In the genomic region with DNA sequence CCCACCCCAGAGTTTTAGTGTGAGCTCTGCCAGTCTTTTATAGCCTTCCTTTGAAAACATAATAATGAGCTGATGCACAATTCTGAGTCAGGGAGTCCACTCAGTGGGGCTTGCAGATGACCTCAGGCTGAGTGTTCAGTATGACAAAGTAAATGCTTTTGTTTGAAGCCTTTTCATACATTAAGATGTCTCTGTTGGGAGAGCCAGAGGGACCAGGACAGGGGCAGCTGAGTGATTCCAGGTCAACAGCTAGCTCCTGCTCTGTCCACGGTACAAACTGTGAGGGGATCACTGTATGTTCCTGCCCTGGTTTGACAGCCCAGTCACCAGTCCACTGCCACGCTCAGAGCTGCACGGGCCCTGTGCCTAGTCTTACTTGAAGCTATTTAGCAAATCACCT, we compare ENCODE assay signal across 11 mouse cellular contexts. TPM values are rescaled to one million over a fixed set of nuclear protein-coding genes. Genes with fewer than 3 reads are reported as not detected.
DNase-seq lines count a peak whose midpoint lies in the region; ATAC-seq and TF ChIP-seq lines count a peak whose summit lies in the region.
"Had no signal": no experiment of that assay in that cellular context is flagged by ENCODE, and none has a peak within 500 bp of the region (broad histone marks: within the 10 kb centered on the region; RNA-seq: fewer than 3 reads in every experiment).

No protein-coding gene starts in this region.

- peaks cover 53% of the 10 kb centered on the region for H3K4me1 ChIP-seq in forebrain, embryonic 10.5 days
- peaks cover 20% of the 10 kb centered on the region for H3K4me1 ChIP-seq in forebrain, embryonic 16.5 days (replicated peaks; ENCODE audit: control insufficient read depth, insufficient read depth, low read length)
- H3K4me1 ChIP-seq in midbrain, embryonic 10.5 days: peaks cover 52% of the 10 kb centered on the region
- peaks cover 15% of the 10 kb centered on the region for H3K4me1 ChIP-seq in midbrain, embryonic 15.5 days
- peaks cover 61% of the 10 kb centered on the region for H3K4me1 ChIP-seq in limb, embryonic 10.5 days
- 0 out of 2 replicates have a peak, but pooled peaks cover 3% of the 10 kb centered on the region for H3K4me1 ChIP-seq in stomach, postnatal 0 days (replicated peaks; ENCODE audit: control insufficient read depth, insufficient read depth)

- TF ChIP-seq CTCF in stomach, postnatal 0 days (IDR thresholded peaks at IDR 0.05; ENCODE audit: low read depth): no peak

- no peak for TF ChIP-seq EP300 in stomach, postnatal 0 days (optimal IDR thresholded peaks at IDR 0.05)

- DNase-seq in forebrain, embryonic 10.5 days (ENCODE audit: extremely low spot score, low spot score): peak; percentile 47
- peak; percentile 47 for DNase-seq in midbrain, embryonic 10.5 days (ENCODE audit: low spot score)
- peak; percentile 59 for DNase-seq in limb, embryonic 10.5 days (ENCODE audit: low spot score)
- no peak for DNase-seq in stomach, postnatal 0 days (ENCODE audit: low spot score)
- no peak for DNase-seq in cerebellum, postnatal 10 days
- DNase-seq in frontal cortex, adult 2 months (ENCODE audit: extremely low spot score in 1 of 2, low spot score in 1 of 2): no peak
- DNase-seq: B cell, adult 2 months; thymus, adult 18-20 months had no signal

- no peak overlapping the region for H3K9ac ChIP-seq in forebrain, embryonic 16.5 days (replicated peaks; ENCODE audit: low read depth, low read length)
- no peak overlapping the region for H3K9ac ChIP-seq in midbrain, embryonic 15.5 days
- no peak overlapping the region for H3K9ac ChIP-seq in stomach, postnatal 0 days (ENCODE audit: low read length)
- H3K9ac ChIP-seq: liver, embryonic 12.5 days had no signal

- H3K27me3 ChIP-seq in forebrain, embryonic 10.5 days (ENCODE audit: poor library complexity, severe bottlenecking): peaks cover 11% of the 10 kb centered on the region; the same call in 1 of the 2 replicates
- H3K27me3 ChIP-seq in forebrain, embryonic 16.5 days (replicated peaks; ENCODE audit: control insufficient read depth, insufficient read depth, low read length): no peaks in the 10 kb centered on the region
- no peaks in the 10 kb centered on the region for H3K27me3 ChIP-seq in midbrain, embryonic 10.5 days (ENCODE audit: low read depth, poor library complexity, severe bottlenecking)
- H3K27me3 ChIP-seq in midbrain, embryonic 15.5 days (replicated peaks): no peaks in the 10 kb centered on the region
- H3K27me3 ChIP-seq in limb, embryonic 10.5 days (ENCODE audit: low read depth, poor library complexity, severe bottlenecking): no peaks in the 10 kb centered on the region
- H3K27me3 ChIP-seq in stomach, postnatal 0 days (ENCODE audit: control insufficient read depth, insufficient read depth, low read length): no peaks in the 10 kb centered on the region
- H3K27me3 ChIP-seq: liver, embryonic 12.5 days had no signal

- no peaks in the 10 kb centered on the region for H3K9me3 ChIP-seq in forebrain, embryonic 10.5 days
- no peaks in the 10 kb centered on the region for H3K9me3 ChIP-seq in forebrain, embryonic 16.5 days (ENCODE audit: control insufficient read depth, low read length)
- no peaks in the 10 kb centered on the region for H3K9me3 ChIP-seq in midbrain, embryonic 10.5 days (replicated peaks)
- no peaks in the 10 kb centered on the region for H3K9me3 ChIP-seq in midbrain, embryonic 15.5 days
- no peaks in the 10 kb centered on the region for H3K9me3 ChIP-seq in limb, embryonic 10.5 days (replicated peaks)
- no peaks in the 10 kb centered on the region for H3K9me3 ChIP-seq in stomach, postnatal 0 days (ENCODE audit: control insufficient read depth, low read length)
- H3K9me3 ChIP-seq: liver, embryonic 12.5 days had no signal

- no peaks in the 10 kb centered on the region for H3K36me3 ChIP-seq in forebrain, embryonic 10.5 days (replicated peaks)
- no peaks in the 10 kb centered on the region for H3K36me3 ChIP-seq in forebrain, embryonic 16.5 days (ENCODE audit: control insufficient read depth, insufficient read depth)
- H3K36me3 ChIP-seq in midbrain, embryonic 10.5 days: no peaks in the 10 kb centered on the region
- H3K36me3 ChIP-seq in midbrain, embryonic 15.5 days (replicated peaks): no peaks in the 10 kb centered on the region
- H3K36me3 ChIP-seq in limb, embryonic 10.5 days: no peaks in the 10 kb centered on the region
- no peaks in the 10 kb centered on the region for H3K36me3 ChIP-seq in stomach, postnatal 0 days (ENCODE audit: control insufficient read depth, insufficient read depth, low read length)
- H3K36me3 ChIP-seq: liver, embryonic 12.5 days had no signal

- H3K4me2 ChIP-seq in forebrain, embryonic 16.5 days (ENCODE audit: low read length): no peak overlapping the region
- no peak overlapping the region for H3K4me2 ChIP-seq in midbrain, embryonic 15.5 days
- no peak overlapping the region for H3K4me2 ChIP-seq in stomach, postnatal 0 days (replicated peaks; ENCODE audit: low read depth)

- H3K27ac ChIP-seq in forebrain, embryonic 10.5 days: peak overlapping the region; percentile 92
- no peak overlapping the region for H3K27ac ChIP-seq in forebrain, embryonic 16.5 days (ENCODE audit: low read length)
- H3K27ac ChIP-seq in midbrain, embryonic 10.5 days (replicated peaks): peak overlapping the region; percentile 96
- H3K27ac ChIP-seq in midbrain, embryonic 15.5 days: no peak overlapping the region
- H3K27ac ChIP-seq in limb, embryonic 10.5 days: peak overlapping the region; percentile 96
- H3K27ac ChIP-seq in stomach, postnatal 0 days (replicated peaks): peak overlapping the region; percentile 49

- 18% methylated on average over 3 of the region's 3 CpGs for WGBS in forebrain, embryonic 10.5 days
- WGBS in forebrain, embryonic 16.5 days: 19% methylated on average over 3 of the region's 3 CpGs
- 24% methylated on average over 3 of the region's 3 CpGs for WGBS in midbrain, embryonic 10.5 days
- WGBS in midbrain, embryonic 15.5 days: 21% methylated on average over 3 of the region's 3 CpGs
- WGBS in limb, embryonic 10.5 days: 12% methylated on average over 3 of the region's 3 CpGs
- 57% methylated on average over 3 of the region's 3 CpGs for WGBS in stomach, postnatal 0 days

- H3K4me3 ChIP-seq in forebrain, embryonic 10.5 days: peak overlapping the region; percentile 40
- H3K4me3 ChIP-seq in forebrain, embryonic 16.5 days (replicated peaks; ENCODE audit: low read length): no peak overlapping the region
- H3K4me3 ChIP-seq in midbrain, embryonic 10.5 days: peak overlapping the region; percentile 43
- H3K4me3 ChIP-seq in midbrain, embryonic 15.5 days: no peak overlapping the region
- H3K4me3 ChIP-seq in limb, embryonic 10.5 days: peak overlapping the region; percentile 38
- no peak overlapping the region for H3K4me3 ChIP-seq in stomach, postnatal 0 days (ENCODE audit: low read depth, low read length)
- H3K4me3 ChIP-seq: liver, embryonic 12.5 days had no signal

- no peak for ATAC-seq in forebrain, embryonic 16.5 days
- no peak for ATAC-seq in midbrain, embryonic 15.5 days (replicated peaks)
- no peak; the same call in 1 of the 2 replicates for ATAC-seq in stomach, postnatal 0 days (ENCODE audit: low FRiP score, low TSS enrichment)

RNA-seq across cellular contexts. Expression of a gene that starts 26.6 kb away (rescaled TPM):
- 20.1 and 22.1 TPM in 2 replicates for polyA plus RNA-seq in forebrain, embryonic 10.5 days (2016; fragmentation: Nextera tagmentation; extraction: Ambion mirVana)
- polyA plus RNA-seq in forebrain, embryonic 16.5 days (2015; fragmentation: Nextera tagmentation; extraction: Ambion mirVana): 3.8 and 4.7 TPM in 2 replicates
- 23.2 and 29.8 TPM in 2 replicates for polyA plus RNA-seq in midbrain, embryonic 10.5 days (2016; fragmentation: Nextera tagmentation; extraction: Ambion mirVana)
- 3.6 and 4.4 TPM in 2 replicates for polyA plus RNA-seq in midbrain, embryonic 15.5 days (2015; fragmentation: Nextera tagmentation; extraction: Ambion mirVana)
- polyA plus RNA-seq in limb, embryonic 10.5 days (2016; fragmentation: Nextera tagmentation; extraction: Ambion mirVana): 26.3 and 38.9 TPM in 2 replicates
- 140 and 149 TPM in 2 replicates for polyA plus RNA-seq in stomach, postnatal 0 days (2015; fragmentation: Nextera tagmentation; extraction: Ambion mirVana)
- polyA plus RNA-seq in frontal cortex, adult 2 months (2012; rRNA removed): 4.5 and 4.7 TPM in 2 replicates

RNA-seq across cellular contexts. Expression of a gene that starts 34.4 kb away (rescaled TPM):
- polyA plus RNA-seq in forebrain, embryonic 10.5 days (2016; fragmentation: Nextera tagmentation; extraction: Ambion mirVana): not detected in 2 replicates
- not detected in 2 replicates for polyA plus RNA-seq in forebrain, embryonic 16.5 days (2015; fragmentation: Nextera tagmentation; extraction: Ambion mirVana)
- not detected in 2 replicates for polyA plus RNA-seq in midbrain, embryonic 10.5 days (2016; fragmentation: Nextera tagmentation; extraction: Ambion mirVana)
- polyA plus RNA-seq in midbrain, embryonic 15.5 days (2015; fragmentation: Nextera tagmentation; extraction: Ambion mirVana): not detected in 2 replicates
- polyA plus RNA-seq in limb, embryonic 10.5 days (2016; fragmentation: Nextera tagmentation; extraction: Ambion mirVana): not detected in 2 replicates
- polyA plus RNA-seq in stomach, postnatal 0 days (2015; fragmentation: Nextera tagmentation; extraction: Ambion mirVana): 0.19 and 0.27 TPM in 2 replicates
- polyA plus RNA-seq in frontal cortex, adult 2 months (2012; rRNA removed): not detected in 2 replicates

Comparison
In these comparisons a context has a peak if more than half of its experiments do, and no peak if none do; other contexts are left out.
1. H3K27ac ChIP-seq: peak in forebrain, embryonic 10.5 days (single experiment), midbrain, embryonic 10.5 days (single experiment), limb, embryonic 10.5 days (single experiment) and stomach, postnatal 0 days (single experiment); none in forebrain, embryonic 16.5 days (single experiment) and midbrain, embryonic 15.5 days (single experiment).
2. H3K4me3 ChIP-seq: peak in forebrain, embryonic 10.5 days (single experiment), midbrain, embryonic 10.5 days (single experiment) and limb, embryonic 10.5 days (single experiment); none in forebrain, embryonic 16.5 days (single experiment), midbrain, embryonic 15.5 days (single experiment) and stomach, postnatal 0 days (single experiment).
3. DNase-seq: peak in forebrain, embryonic 10.5 days (single experiment), midbrain, embryonic 10.5 days (single experiment) and limb, embryonic 10.5 days (single experiment); none in stomach, postnatal 0 days (single experiment), cerebellum, postnatal 10 days (0 of 2) and frontal cortex, adult 2 months (0 of 2).